Mouse (Mus musculus): ENCODE data around the gene Cacng8. TPM values are rescaled to one million over a fixed set of nuclear protein-coding genes. Genes with fewer than 3 reads are reported as not detected.
A peak's percentile ranks its signal among the peaks of the same experiment; 100 is the strongest.

Gene Cacng8
- total RNA-seq (2021): 100 to 1,000 TPM; 166 TPM
- long read RNA-seq, experiment 1, partial matches to known transcripts: 0 of 2 reads
- long read RNA-seq, experiment 1, other reads (novel, unspliced or antisense): 1 of 2 reads
- long read RNA-seq, experiment 2, partial matches to known transcripts: 0 of 1 reads
- long read RNA-seq, experiment 2, other reads (novel, unspliced or antisense): 1 of 1 reads

DNA sequence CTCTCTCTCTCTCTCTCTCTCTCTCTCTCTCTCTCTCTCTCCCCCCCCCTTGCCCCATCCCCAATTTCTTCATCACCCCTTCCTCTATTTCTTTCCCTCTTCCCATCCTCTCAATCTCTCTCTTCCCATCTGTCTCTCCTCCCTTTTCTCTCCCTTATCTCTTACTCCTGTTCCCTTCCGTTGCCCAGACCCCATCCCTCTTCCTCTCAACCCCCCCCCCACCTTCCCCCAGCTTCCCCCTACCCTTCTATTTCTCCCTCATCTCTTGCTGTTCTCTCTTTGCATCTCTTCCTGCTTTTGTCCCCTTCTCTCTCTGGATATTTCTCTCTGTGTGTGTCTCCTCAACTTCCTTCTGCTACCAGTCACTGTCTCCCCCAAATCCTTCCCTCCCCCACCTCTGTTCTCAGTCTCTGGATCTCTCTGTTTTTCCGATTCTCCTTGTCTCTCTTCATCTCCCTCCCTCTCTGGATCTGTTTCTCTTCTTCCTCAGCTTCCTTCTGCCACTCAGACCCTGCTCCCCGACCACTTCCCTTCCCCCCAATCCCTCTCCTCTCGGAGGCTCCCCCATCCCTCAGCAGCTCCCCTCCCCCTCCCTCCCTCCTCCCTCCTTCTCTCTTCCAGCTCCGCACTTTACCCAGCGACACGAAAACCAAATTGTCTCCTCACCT, at the start of gene Cacng8:
Gene Cacng8, plus strand, starts transcription at position 271 of the 668 bp plus-strand sequence.
- no peak for DNase-seq (ENCODE audit: low spot score in 2 of 2)

DNA sequence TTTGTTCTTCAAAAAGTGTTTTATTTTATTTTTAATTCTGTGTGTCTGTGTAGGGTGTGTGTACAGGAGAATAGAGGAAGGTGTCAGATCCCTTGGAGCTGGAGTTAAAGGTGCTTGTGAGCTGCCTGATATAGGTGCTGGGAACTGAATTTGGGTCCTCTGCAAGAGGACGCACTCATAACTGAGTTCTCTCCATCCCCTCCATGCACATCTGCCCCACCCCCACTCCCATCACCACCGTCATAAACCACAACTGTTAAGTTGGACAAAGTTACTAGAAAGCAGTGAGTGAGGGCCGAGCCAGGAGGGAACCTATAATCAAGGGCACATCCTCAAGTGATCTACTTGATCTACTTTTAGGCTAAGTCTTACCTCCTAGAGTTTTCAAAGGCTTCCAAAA, 46.6 kb upstream of the Cacng8 start:
- no peak for DNase-seq (ENCODE audit: low spot score in 2 of 2)

GRCm38 (mm10) chr7:3345301-3345700, 45.2 kb upstream of the Cacng8 start:
- no peak for DNase-seq (ENCODE audit: low spot score in 2 of 2)

DNA sequence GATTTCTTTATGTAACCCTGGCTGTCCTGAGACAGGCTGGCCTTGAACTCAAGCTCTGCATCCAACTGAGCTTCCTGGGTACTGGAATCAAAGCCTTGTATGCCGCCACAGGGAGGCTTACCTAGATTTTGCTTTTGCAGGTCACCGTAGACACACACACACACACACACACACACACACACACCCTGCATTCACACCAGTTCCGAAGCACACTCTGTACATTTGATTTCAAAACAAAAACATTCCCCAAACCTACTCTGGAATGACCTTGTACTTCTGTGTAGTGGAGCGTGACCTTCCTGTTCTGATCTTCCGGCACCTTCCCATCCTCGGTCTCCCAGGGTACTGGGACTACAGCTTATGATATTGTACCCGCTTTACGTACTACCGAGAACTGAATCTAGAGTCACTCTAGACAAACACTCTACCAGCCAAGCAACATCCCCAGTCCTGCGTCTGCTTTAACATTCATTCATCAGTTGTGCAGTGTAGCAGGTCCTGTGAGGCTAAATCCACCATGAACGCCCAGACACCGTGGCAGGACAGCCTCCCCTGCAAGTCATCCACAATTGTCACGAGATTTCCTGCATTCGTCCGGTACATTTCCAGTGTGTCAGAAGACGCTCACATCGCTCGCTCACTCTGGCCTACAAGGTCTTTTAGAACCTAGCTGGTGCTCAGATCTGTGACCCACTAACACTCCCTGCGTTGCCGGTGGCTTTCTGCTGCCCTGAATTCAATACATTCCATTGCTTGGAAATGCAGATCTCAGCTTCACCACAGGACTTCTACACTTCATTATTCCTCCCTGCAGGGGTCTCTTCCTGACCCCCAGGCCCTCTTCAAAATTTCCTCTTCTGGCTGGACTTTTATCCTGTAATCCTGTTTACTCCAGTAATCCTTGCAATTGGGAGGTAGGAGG, 42.9 kb upstream of the Cacng8 start:
- DNase-seq (ENCODE audit: low spot score in 2 of 2): no peak

DNA sequence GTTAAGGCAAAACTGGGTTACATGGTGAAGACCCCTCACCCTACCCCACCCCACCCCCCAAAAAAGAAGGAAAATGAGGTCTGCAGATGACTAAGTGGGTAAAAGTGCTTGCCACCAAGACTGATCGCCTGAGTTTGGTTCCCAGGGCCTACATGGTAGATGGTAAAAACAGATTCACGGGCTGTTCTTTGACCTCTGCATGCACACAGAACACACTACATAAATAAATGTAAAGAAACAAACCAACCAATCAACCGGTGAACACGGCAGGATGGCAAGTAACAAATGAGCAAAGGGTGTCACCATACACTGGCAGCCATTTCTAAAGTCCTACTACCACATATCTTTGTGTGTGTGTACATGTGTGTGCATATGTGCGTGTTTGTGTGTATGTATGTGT, 42.2 kb upstream of the Cacng8 start:
- DNase-seq (ENCODE audit: low spot score in 2 of 2): no peak

- DNase-seq (ENCODE audit: low spot score in 2 of 2): no peak
These were observed 40.7 kb upstream of the Cacng8 start for GRCm38 (mm10) chr7:3349775-3350174.

DNA sequence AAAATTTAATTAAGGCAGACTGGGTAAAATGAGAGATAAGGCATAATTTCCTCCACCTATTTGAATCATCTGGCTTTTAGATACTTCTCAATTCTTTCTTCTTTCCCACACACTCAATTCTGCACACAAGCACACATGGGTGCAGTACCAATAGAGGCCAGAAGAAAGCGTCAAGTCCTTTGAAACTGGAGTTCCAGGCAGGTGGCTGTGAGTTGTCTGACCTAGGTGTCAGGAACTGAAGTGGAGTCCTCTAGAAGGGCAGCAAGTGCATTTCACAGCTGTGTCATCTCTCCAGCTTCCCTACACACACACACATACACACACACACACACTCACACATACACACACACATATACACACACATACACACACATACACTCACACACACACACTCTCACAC, 38.9 kb upstream of the Cacng8 start:
- DNase-seq (ENCODE audit: low spot score in 2 of 2): no peak

DNA sequence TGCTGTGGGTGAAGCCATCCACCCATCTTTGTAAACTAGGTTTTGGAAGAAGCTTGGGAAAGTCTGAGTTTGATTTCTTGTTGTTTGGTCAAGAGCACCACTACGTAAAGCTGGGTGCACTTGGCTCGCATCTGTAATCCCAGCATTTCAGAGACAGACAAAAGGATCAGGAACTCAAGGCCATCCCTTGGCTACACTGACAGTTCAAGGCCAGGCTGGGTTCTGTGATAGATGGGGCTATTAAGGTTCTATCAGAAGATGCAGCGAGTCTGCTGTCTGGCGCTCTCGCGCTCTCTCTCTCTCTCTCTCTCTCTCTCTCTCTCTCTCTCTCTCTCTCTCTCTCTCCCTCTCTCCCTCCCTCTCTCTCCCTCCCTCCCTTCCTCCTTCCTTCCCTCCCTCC, 35.6 kb upstream of the Cacng8 start:
- no peak for DNase-seq (ENCODE audit: low spot score in 2 of 2)

DNA sequence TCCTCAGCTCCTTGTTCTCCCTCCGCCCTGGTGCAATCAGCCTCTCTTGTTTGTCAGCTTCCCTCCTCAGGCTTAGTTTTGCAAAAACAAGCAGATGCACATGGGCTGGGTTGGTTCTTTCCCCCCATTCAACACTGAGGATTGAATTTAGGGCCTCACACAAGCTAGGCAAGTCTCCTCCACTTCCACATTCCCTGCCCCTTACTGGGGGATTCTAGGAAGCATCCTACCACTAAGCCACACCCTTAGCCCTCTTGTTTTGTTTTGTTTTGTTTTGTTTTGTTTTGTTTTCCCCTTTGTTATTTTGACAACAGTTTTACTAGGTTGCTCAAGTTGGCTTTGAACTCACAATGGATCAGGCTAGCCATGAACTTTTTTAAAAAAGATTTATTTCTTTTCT, 29.8 kb upstream of the Cacng8 start:
- DNase-seq (ENCODE audit: low spot score in 2 of 2): no peak

GRCm38 (mm10) chr7:3365547-3366279, 24.8 kb upstream of the Cacng8 start:
- DNase-seq (ENCODE audit: low spot score in 2 of 2): no peak

DNA sequence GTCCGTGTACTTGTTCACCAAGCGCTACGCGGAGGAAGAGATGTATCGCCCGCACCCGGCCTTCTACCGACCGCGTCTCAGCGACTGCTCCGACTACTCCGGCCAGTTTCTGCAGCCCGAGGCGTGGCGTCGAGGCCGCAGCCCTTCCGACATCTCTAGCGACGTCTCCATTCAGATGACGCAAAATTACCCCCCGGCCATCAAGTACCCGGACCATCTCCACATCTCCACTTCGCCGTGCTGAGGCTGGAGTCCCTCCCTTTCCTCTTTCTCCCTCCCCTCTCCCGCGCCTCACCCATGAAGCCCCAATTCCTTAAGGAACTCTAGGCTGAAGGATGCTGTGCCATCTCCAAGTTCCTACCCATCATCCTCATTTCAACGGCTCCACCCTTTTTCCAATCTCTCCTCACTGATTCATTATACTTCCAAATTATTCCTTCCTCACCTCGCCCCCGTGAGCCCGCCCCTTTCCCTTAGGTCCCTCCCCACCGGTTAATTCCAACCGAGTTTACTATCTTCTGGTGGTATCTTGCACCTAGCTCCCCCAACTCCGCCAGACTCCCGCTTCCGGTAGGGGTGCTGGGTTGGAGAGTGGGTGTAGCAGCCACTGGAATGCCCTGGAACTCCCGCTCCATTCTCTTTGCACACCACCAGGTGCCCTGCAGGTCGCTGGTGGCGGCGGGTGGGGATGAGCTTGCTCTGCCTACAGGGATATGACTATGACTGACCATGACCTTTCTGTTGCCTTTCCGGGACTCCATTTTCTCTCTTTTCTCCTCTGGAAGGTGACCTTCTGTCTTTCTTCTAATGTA, 23.6 kb upstream of the Cacng8 start:
- DNase-seq (ENCODE audit: low spot score in 2 of 2): no peak

DNA sequence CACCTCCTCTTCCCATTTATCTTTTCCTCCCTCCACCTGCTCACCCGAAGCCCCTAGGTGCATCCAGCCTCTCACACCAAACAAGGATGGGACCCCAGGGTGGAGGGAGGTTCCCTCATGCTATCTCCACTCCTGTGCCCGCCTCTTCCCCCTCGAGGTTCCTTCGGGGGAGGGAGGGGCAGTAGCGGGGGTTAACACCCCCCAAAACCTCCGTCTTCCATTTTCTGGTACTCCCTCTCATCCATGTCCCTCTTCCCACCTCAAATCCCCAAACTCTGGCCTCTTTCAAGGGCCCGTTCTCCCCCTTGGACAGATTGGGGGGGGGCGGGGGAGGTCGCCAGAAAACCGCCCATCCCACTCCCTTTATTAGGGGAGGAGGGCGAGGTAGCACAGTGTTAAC, 22.9 kb upstream of the Cacng8 start:
- no peak for DNase-seq (ENCODE audit: low spot score in 2 of 2)

GRCm38 (mm10) chr7:3368311-3368710, 22.2 kb upstream of the Cacng8 start:
- no peak for DNase-seq (ENCODE audit: low spot score in 2 of 2)

DNA sequence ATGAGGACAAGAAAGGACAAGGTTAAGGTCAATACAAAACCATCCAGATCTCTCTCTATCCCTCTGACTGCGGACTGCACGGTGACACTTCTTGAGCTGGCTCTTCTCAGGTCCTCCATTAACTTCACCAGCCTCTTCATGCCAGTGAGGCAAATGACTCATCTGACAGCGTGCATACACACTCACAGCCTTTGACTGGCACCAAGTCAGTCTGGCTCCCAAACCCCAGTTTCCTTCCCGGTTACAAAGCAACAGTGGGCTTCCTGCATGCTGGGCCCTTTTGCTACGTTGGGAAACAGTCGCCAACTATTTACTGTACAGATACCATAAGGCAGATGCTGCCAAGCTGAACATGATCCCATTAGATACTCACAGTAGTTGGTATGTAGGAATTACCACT, 21.3 kb upstream of the Cacng8 start:
- DNase-seq (ENCODE audit: low spot score in 2 of 2): no peak

DNA sequence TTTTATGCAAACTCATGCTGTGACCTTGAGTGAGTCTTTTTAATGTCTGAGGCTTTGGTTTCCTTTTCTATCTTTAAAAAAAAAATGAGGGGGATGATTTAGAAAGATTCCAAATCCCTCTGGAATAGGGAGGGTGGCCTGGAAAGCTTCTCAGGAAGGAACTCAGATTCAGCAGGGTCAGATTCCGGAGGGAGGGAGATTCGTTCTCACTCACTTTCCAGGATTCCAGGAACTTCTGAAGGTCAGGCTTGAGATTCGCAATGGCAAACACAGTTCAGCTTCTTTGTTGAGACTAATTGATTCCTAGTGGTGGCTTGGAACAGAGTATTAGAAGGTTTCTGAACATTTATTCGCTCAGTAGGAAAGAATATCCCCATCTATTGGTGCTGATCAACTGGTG, 20.1 kb upstream of the Cacng8 start:
- DNase-seq (ENCODE audit: low spot score in 2 of 2): no peak

DNA sequence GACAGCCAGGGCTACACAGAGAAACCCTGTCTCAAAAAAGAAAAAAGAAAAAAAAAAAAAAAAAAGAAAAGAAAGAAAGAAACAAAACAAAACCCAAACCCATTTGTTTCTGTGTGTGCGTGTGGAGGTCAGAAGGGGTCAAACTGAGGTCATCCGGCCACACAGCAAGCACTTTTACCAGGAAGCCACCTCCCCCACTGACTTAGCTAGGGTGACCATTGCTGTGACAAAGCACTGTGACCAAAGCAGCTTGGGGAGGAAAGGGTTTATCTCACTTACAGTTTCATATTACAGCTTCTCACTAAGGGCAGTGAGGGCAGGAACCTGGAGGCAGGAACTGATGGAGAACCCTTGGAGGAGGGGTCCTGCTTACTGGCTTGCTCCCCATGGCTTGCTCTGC, 18.1 kb upstream of the Cacng8 start:
- DNase-seq (ENCODE audit: low spot score in 2 of 2): no peak

GRCm38 (mm10) chr7:3373754-3374153, 16.7 kb upstream of the Cacng8 start:
- DNase-seq (ENCODE audit: low spot score in 2 of 2): no peak

- DNase-seq (ENCODE audit: low spot score in 2 of 2): peak in 1 of 2 experiments; percentile 69
These were observed 13.7 kb upstream of the Cacng8 start for GRCm38 (mm10) chr7:3376831-3377230.

- DNase-seq (ENCODE audit: low spot score in 2 of 2): no peak
These were observed 8.4 kb upstream of the Cacng8 start for GRCm38 (mm10) chr7:3382123-3382522.

DNA sequence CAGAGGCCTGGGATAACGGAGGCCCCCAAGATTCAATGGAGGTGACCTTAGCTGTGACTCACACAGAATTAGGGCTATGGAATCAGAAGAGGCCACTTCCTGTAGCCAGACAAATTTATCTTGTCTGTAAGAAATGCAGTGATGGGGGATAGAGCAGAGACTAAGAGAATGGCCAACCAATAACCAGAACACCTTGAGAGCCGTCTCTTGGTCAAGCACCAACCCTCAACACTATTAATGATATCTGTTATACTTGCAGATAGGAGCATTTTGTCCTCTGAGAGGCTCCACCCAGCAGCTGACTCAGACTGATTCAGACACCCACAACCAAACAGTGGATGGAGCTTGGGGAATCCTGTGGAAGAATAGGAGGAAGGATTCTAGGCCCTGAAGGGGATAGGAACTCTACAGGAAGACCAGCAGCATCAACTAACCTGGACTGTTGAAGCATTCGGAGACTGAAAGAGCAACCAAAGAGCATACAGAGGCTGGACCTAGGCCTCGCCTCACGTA, 5.6 kb upstream of the Cacng8 start:
- no peak for DNase-seq (ENCODE audit: low spot score in 2 of 2)
